Mouse (Mus musculus) Patski (cell line): ENCODE measurements around the gene Ndufs1. TPM values are rescaled to one million over a fixed set of nuclear protein-coding genes. Genes with fewer than 3 reads are reported as not detected.

Source experiments
- ATAC-seq: fragments of 100-300 bp; one replicate; pipeline ENCODE4 v1.8.0; 2021
- CTCF ChIA-PET: fragments of 350-600 bp; sonication (Branson Sonifier 250); formaldehyde crosslinking; loops from one replicate; lab custom pipeline; 2022; ENCODE audit warnings: inconsistent platforms; lab: Charles Lee
- POLR2A ChIA-PET: fragments of 350-600 bp; sonication (Branson Sonifier 250); formaldehyde crosslinking; loops from one replicate; lab custom pipeline; 2022; ENCODE audit warnings: antibody characterized with exemption, inconsistent platforms; lab: Charles Lee
- DNase-seq: peaks from one replicate; pipeline ENCODE4 v3.0.0-alpha.2; 2011; ENCODE audit warnings: low read depth, low spot score
- H3K27me3 ChIP-seq: fragments of 371-371 bp; one replicate; pipeline ENCODE4 v1.5.1; 2021
- CTCF ChIP-seq: fragments of 100-300 bp; IDR thresholded peaks from one replicate; pipeline ENCODE4 v1.5.1; 2021
- in situ Hi-C: fragments of 300-500 bp; cut with MboI; formaldehyde crosslinking; loops from 3 replicates; pipeline ENCODE4 v1.11.1; 2018; ENCODE audit warnings: low pct_unique_long_range_greater_than_20kb, mixed read lengths
- polyA plus RNA-seq: library from polyadenylated mRNA; unstranded; gene quantifications from one replicate; pipeline ENCODE4 v1.2.3, GENCODE M21; 2021

Gene Ndufs1
- polyA plus RNA-seq, 1 experiment from 2014 or later = 203 TPM

DNA sequence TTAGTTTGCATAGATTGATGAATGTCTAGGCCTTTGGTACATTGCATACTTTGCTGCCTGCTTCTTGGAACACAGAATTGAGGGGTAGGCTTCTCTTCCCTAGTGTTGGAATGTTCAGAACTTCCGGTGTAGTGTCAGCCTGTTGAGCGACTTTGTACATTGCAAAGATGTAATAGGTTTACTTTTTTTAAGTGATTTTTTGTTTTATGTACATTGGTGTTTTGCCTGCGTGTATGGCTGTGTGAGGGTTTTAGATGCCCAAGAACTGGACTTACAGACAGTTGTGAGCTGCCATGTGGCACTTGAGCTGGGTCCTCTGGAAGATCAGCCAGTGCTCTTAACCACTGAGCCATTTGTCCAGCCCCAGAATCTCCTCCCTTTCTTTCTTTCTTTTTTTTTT lies 61.1 kb downstream of the Ndufs1 start:
- ChIA-PET CTCF (no interaction called here), POLR2A (interaction anchor here (0.6 kb wide), 1 partner anchor 22 kb away, joined by 7 read pairs; no protein-coding TSS in a partner anchor)
- no peak for TF ChIP-seq CTCF
- no peaks in the 10 kb centered on the region for H3K27me3 ChIP-seq
- in situ Hi-C loops = no loop called here
- DNase-seq (no peak), ATAC-seq (no peak)

DNA sequence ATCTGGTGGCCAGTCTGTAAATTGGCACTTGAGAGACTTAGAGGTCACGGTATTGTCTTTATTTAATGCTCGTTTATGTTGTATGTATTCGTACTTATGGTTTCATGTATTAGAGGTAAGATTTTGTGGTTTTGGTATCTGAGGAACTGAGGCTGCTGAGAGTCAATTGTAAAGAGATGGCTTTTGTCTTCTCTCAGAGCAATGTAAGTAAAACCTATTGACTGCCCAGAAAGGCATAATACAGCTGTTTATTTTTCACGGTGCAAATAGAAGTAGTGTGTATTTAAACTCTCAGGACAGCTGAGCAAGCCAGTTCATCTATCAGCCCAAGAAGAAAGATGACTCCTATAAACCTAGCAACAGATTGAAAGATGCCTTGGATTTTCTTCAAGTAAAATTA lies 61.5 kb downstream of the Ndufs1 start:
- no peak for DNase-seq
- ChIA-PET POLR2A (no interaction called here), CTCF (no interaction called here)
- no peak for TF ChIP-seq CTCF
- no peak for ATAC-seq
- in situ Hi-C loops = no loop called here
- H3K27me3 ChIP-seq = no peaks in the 10 kb centered on the region

DNA sequence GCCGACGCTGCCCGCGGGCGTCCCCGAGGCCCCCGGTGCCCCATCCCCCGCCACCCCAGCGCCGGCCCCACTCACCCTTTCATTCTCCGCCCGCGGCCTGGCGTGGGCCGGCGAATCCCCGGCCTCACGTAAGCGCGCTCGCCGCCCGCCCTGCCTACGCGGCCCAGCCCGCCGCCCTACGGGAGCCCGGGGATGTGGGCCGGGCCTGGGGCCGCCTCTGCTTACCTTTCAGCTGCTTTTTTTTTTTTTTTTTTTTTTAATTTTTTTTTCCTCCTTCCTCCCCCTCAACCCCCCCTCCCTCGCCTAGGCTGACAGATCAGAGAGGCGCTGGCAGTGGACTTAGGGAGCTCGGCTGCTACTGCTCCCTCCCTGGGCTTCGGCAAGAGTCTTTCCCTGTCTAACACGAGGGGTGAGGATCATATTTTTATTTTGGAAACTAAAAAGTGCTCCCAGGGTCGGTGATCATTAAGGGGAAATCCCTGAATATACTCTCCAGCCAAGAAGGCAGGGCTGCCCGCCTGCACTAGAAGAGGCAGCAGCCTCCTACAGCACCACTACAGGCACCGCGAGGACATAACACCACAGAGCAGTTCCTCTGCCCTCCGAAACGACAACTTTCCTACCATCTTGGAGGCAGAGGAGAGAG lies 62.4 kb downstream of the Ndufs1 start, which contains the start of gene Ino80d:
Gene Ino80d, minus strand, starts transcription at position 532 of the 646 bp plus-strand sequence.
- in situ Hi-C loops = no loop called here
- peak; percentile 88 for ATAC-seq
- DNase-seq = peak; percentile 75
- H3K27me3 ChIP-seq = no peaks in the 10 kb centered on the region
- peak; percentile 70 for TF ChIP-seq CTCF
- POLR2A ChIA-PET = interaction anchor here (0.7 kb wide), 1 partner anchor 235 kb away, joined by 3 read pairs; no protein-coding TSS in a partner anchor
- CTCF ChIA-PET = no interaction called here

DNA sequence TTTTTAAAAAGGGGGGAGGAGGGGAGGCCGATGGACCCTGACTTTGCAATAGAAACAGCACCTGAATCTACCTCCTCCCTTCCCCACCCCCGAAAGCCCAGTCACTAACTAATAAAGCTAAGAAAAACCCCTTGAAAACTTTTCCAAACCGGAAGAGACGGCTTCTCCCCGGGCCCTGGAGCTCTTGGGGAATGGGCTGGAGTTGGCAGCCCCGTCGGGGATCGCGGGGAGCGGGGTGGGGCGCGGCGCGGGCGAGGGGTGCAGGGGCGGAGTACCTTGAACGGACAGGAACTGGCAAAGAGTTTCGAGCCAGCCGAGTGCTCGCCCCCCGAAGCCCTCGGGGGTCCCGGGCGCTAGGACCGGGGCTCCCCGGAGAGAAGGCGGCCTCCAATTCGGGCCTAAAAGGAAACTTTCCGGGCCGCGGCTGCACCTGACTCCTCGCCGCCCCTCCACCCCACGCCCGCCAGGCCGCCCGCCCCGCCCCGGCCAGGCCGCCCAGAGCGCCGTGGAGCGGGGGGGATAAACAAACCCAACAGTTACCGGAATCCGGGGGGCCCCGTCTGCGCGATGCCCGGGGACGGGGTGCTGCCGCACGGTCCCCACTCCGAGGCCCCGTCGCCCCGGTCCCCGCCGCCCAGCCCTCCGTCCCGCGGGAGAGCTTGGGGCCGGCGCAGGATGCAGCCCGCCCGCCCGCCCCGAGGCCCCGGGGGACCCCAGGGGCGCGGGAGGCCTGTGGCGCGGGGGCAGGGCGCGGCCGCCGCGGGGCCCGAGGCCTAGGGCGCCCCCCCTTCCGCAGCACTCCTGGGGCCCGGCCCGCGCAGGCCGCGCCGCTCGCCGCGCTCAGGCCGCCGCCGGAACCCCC lies 63.1 kb downstream of the Ndufs1 start:
- CTCF ChIA-PET = no interaction called here
- DNase-seq (no peak), ATAC-seq (peak; percentile 55)
- no peak for TF ChIP-seq CTCF
- POLR2A ChIA-PET = no interaction called here
- in situ Hi-C loops = no loop called here
- no peaks in the 10 kb centered on the region for H3K27me3 ChIP-seq

DNA sequence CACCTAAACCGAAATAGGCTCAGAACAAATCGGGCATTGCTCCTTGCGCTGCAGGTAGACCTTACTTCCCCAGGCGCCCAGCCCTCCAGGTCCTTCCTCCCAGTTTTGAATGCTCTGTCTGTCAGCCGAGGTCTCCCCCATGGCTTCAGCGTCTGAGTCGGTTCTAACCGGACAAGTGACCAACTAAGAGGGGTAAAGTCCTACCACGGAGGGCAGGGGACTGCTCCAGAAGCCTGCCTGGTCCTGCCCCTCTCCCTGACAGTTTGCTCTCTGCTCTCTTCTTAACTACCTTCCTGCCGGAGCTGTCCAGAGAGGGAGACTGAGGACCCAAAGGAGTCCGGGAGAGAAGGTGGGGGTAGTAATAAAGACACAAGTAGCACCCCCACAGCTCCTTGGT lies 63.8 kb downstream of the Ndufs1 start:
- no peak for TF ChIP-seq CTCF
- CTCF ChIA-PET = no interaction called here
- in situ Hi-C loops = no loop called here
- no peaks in the 10 kb centered on the region for H3K27me3 ChIP-seq
- ATAC-seq = no peak
- DNase-seq = no peak
- POLR2A ChIA-PET = no interaction called here

DNA sequence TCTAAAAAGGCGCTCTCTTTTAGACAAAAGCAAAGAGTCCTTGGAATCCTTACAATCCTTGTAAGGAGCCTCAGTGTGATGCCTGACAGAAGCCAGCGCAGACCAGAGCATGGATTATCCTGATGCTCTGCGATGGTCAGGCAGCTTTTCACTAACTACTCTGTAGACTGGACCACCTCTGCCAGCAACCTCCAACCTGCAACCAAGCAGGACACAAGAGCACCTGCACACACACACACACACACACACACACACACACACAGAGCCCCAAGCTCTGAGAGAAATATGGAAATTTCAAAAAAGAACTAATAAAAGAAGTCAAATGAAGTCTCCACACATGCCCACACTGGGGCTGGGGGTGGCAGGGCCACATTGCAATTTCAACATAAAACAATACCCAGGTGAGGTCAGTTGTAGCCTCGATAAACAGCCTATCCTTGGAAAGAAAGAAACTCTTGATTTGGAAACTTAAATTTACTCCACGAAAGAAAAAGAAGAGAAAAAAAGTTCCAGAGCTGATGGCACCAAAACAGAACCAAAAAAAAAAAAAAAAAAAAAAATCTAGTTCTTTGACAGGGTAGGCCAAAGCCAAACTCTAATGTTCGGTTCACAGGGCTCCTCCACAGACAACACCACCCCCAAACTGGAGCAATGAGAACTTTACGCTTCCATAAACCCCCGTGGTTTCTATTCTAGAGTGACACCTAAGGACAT lies 64.3 kb downstream of the Ndufs1 start:
- ATAC-seq (no peak), DNase-seq (no peak)
- no peak for TF ChIP-seq CTCF
- H3K27me3 ChIP-seq = no peaks in the 10 kb centered on the region
- ChIA-PET POLR2A (interaction anchor here (0.7 kb wide), 1 partner anchor 1504 kb away, joined by 4 read pairs; no protein-coding TSS in a partner anchor), CTCF (no interaction called here)
- in situ Hi-C loops = no loop called here

DNA sequence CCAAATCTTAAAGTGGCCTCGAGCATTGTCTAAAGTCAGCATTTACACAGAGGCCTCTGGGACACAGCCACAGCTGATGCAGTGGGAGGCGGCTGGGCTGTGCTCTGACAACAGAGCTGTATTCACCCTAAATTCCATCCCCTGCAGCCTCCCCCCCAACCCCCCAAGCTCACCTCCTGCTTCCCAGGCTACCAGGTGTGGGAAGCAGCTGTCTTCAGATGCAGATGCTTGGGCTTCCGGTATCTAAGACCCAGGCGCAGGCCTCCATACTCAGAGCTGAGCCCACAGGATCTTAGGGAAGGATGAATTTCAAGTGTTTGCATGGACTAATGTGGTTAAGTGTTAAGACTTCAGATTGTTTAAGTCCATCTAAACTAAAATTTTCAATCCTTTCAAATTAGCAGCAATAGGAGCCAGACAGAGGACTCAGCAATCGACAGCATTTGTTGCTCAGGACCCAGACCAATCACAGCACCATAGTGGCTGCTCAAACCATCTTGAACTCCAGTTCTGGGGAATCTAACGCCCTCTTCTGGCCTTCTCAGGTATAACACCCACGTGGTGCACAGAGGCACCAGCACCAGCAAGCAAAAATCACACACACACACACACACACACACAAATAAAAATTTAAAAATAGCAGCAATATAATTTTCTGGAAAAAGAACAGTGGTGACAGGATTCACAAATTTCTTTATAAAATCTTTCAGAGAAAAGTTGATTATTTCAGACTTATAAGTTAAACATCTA lies 65.9 kb downstream of the Ndufs1 start:
- peak; percentile 66 for TF ChIP-seq CTCF
- in situ Hi-C loops = no loop called here
- POLR2A ChIA-PET = interaction anchor here (0.7 kb wide), 1 partner anchor 32 kb away, joined by 3 read pairs; no protein-coding TSS in a partner anchor
- no peak for ATAC-seq
- no peak for DNase-seq
- CTCF ChIA-PET = no interaction called here
- no peaks in the 10 kb centered on the region for H3K27me3 ChIP-seq

DNA sequence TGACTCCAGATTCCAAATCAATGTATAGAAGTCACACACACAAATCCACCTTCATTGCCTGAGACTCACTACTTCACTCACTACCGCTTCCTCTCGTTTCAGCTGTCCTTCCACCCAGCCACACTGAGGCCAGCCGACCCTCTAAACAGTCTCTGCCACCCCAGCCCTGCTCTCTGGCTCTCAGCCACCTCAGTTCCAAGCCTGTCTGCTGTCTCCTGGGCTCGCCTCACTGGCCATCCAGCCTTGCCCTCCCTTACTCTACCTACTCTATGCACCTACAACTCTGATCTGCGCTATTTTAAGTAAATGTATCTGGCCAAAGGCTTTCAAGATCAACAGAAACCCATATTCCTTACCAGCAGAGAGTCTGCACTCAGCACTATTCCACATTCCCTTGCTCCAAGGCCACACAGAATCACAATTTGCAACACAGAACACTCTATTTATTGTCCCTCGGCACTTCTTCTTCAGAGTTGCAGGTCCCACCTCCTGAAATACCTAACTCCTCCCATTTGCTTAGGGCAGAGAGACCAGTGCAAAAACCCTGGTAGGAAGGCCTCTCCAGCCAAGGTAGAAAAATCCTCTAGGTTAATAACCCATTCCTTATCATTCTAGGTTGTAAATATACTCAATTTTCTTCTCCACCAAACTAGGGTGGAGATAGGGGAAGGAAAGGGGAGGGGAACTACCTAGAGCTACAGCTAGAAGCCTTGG lies 68.9 kb downstream of the Ndufs1 start:
- CTCF ChIA-PET = no interaction called here
- TF ChIP-seq CTCF = no peak
- no peaks in the 10 kb centered on the region for H3K27me3 ChIP-seq
- in situ Hi-C loops = no loop called here
- DNase-seq (no peak), ATAC-seq (peak; percentile 19)
- POLR2A ChIA-PET = no interaction called here

DNA sequence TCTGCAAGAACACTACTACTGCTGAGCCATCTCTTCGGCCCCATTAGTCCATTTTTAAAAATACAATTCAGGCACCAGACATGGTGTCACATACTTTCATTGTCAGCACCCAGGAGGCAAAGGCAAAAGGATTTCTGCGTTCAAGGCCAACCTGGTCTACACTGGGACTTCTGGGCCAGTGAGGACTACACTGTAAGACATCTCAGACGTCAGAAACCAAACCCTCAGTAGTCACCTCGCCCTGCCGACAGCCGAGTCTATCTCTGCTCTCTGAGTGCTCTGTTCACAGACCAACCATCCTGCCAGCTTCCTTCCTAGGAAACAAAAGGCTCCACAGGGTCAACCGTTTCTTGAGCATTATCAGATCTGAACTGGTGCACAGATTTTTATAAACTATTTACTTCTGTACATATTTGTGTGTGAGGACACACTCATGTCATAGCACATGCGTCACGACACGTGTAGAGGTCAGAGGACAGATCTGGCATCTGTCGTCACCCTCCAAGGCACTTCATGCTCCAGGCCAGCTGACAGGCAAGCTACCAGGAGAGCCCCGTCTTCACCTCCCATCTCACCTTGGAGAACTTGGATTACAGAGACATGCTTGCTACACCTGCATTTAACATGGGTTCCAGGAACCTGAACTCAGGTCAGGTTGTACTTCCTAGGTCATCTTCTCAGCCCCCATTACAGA lies 73.7 kb downstream of the Ndufs1 start:
- in situ Hi-C loops = no loop called here
- POLR2A ChIA-PET = no interaction called here

More for the DNA sequence above, 73.7 kb downstream of the Ndufs1 start:
- no peak for ATAC-seq
- CTCF ChIA-PET = interaction anchor here (1.4 kb wide), 1 partner anchor 8 kb away, joined by 3 read pairs; no protein-coding TSS in a partner anchor
- no peak for DNase-seq
- no peaks in the 10 kb centered on the region for H3K27me3 ChIP-seq
- no peak for TF ChIP-seq CTCF
